Mouse (Mus musculus) lung, embryonic 15.5 days (tissue): Measurements from ENCODE around the gene Hap1. TPM values are rescaled to one million over a fixed set of nuclear protein-coding genes. Genes with fewer than 3 reads are reported as not detected.
A peak's percentile ranks its signal among the peaks of the same experiment; 100 is the strongest.
"Not testable (repeated sequence)": the region's sequence is repeated elsewhere in the genome, so short reads cannot be mapped to it uniquely, and the experiment has no call there.

Source experiments
- ATAC-seq: fragments of 200-750 bp; cut with Nextera tagmentation; 2 replicates; pipeline ENCODE4 v1.8.0; 2017; ENCODE audit warnings: moderate number of reproducible peaks, borderline replicate concordance; ENCODE audit not compliant: low FRiP score, low TSS enrichment; ENCODE audit errors: extremely low read depth
- H3K27ac ChIP-seq: fragments of 300-500 bp; sonication (generic); 2 replicates; pipeline ENCODE4 v1.5.1; 2015; ENCODE audit warnings: moderate library complexity, mild to moderate bottlenecking, inconsistent platforms
- H3K27me3 ChIP-seq: fragments of 300-500 bp; sonication (generic); 2 replicates; pipeline ENCODE4 v1.6.1; 2015; ENCODE audit warnings: inconsistent platforms
- H3K36me3 ChIP-seq: fragments of 300-500 bp; sonication (generic); 2 replicates; pipeline ENCODE4 v1.6.1; 2015; ENCODE audit warnings: inconsistent platforms
- H3K4me1 ChIP-seq: fragments of 300-500 bp; sonication (generic); 2 replicates; pipeline ENCODE4 v1.6.1; 2015; ENCODE audit warnings: inconsistent platforms
- H3K4me2 ChIP-seq: fragments of 300-500 bp; sonication (generic); 2 replicates; pipeline ENCODE4 v1.6.1; 2015; ENCODE audit warnings: inconsistent platforms, mild to moderate bottlenecking, moderate library complexity
- H3K4me3 ChIP-seq: fragments of 300-500 bp; sonication (generic); 2 replicates; pipeline ENCODE4 v1.5.1; 2015; ENCODE audit warnings: mild to moderate bottlenecking, inconsistent platforms
- H3K9ac ChIP-seq: fragments of 300-500 bp; sonication (generic); 2 replicates; pipeline ENCODE4 v1.6.1; 2015; ENCODE audit warnings: inconsistent platforms
- H3K9me3 ChIP-seq: fragments of 300-500 bp; sonication (generic); 2 replicates; pipeline ENCODE4 v1.6.1; 2016; ENCODE audit warnings: inconsistent platforms
- WGBS: fragments of 180-500 bp; shearing (Covaris S2); methylation state at CpG from one replicate; pipeline ENCODE4 v1.1.7; 2015; 5-methylcytosine and 5-hydroxymethylcytosine counted together
- polyA plus RNA-seq: library from polyadenylated mRNA; unstranded; fragments of >200 nt; fragmentation: Nextera tagmentation; extraction: Ambion mirVana; gene quantifications from 2 replicates; pipeline ENCODE4 v1.2.1, GENCODE M21; 2015

Hap1 gene
- polyA plus RNA-seq, 1 experiment from 2014 or later: 20.7 TPM

DNA sequence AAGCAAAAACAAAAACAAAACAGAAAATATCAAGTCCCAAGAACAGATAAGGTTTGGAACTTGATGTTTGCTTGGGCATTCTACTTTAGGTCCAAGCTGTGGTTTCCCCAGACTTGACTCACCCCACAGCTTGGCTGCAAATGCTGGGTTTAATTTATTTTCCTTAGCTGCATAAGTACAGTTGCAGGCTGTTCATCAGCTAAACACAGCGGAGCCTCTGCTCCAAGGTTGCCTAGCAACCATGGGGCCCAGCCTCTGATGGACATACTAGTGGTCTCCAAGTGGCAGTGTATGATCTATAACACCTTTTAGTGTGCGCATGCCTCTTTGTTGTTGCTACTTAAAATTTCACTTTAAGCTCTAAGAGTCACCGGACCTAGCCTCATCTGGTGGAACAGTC, 20.2 kb downstream of the Hap1 start:
- H3K27ac ChIP-seq: no peak overlapping the region
- 27% methylated on average over 3 of the region's 3 CpGs for WGBS
- ATAC-seq: no peak

DNA sequence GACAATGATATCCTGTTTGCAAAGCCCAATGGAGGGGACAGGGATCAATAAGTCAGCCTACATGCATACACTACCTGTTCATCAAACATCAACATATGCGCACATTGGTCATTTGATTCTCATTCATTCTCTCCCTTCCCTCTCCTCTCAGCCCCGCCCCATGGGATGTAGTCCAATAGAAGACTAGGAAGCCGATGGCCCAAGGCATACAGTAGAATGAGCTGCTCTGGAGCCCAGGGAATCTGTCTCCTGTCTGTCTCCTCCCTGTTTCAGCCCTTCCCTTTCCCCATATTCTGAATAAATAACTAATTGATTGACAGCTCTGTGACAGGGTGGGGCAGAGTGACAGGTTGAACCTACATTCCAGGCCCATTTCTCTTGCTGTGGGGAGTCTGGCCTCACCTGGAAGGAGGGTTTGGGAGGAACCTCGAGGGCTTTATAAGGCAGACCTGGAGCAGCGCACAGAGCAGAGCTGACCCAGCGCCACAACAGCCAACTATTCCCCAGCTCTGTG, 21.9 kb downstream of the Hap1 start, which contains the start of gene Gast:
Gene Gast (plus strand): TSS at position 464 of the 514 bp plus-strand sequence.
- Histone ChIP-seq H3K4me3 (no peak within 1 kb of the TSS), H3K27me3 (no peaks in the 10 kb centered on the region), H3K4me2 (no peak within 1 kb of the TSS), H3K9me3 (no peaks in the 10 kb centered on the region), H3K36me3 (no peaks in the 10 kb centered on the region), H3K4me1 (peaks cover 4% of the 10 kb centered on the region; the same call in 1 of the 2 replicates), H3K27ac (no peak within 1 kb of the TSS), H3K9ac (no peak within 1 kb of the TSS)
- WGBS: 79% methylated on average over 6 of the region's 6 CpGs
- ATAC-seq: no peak

More for the DNA sequence above, 20.2 kb downstream of the Hap1 start:
- peaks cover 4% of the 10 kb centered on the region; the same call in 1 of the 2 replicates for H3K4me1 ChIP-seq
- H3K27me3 ChIP-seq: no peaks in the 10 kb centered on the region
- no peak overlapping the region for H3K4me2 ChIP-seq
- H3K9me3 ChIP-seq: no peaks in the 10 kb centered on the region
- no peak overlapping the region for H3K9ac ChIP-seq
- H3K36me3 ChIP-seq: no peaks in the 10 kb centered on the region
- no peak overlapping the region for H3K4me3 ChIP-seq

GRCm38 (mm10) chr11:100332766-100333515, 23.0 kb downstream of the Hap1 start:
- 55% methylated on average over 9 of the region's 9 CpGs for WGBS
- no peak overlapping the region for H3K27ac ChIP-seq
- peaks cover 4% of the 10 kb centered on the region; the same call in 1 of the 2 replicates for H3K4me1 ChIP-seq
- H3K9me3 ChIP-seq: no peaks in the 10 kb centered on the region
- ATAC-seq: no peak
- no peaks in the 10 kb centered on the region for H3K36me3 ChIP-seq
- no peak overlapping the region for H3K9ac ChIP-seq
- H3K4me3 ChIP-seq: no peak overlapping the region
- H3K27me3 ChIP-seq: no peaks in the 10 kb centered on the region
- no peak overlapping the region for H3K4me2 ChIP-seq

GRCm38 (mm10) chr11:100330816-100331375, 25.0 kb downstream of the Hap1 start:
- not testable (repeated sequence) for ATAC-seq, H3K4me3 ChIP-seq, H3K36me3 ChIP-seq, H3K9ac ChIP-seq, H3K4me1 ChIP-seq, H3K4me2 ChIP-seq, H3K27me3 ChIP-seq, H3K27ac ChIP-seq, H3K9me3 ChIP-seq
- 39% methylated on average over 8 of the region's 8 CpGs for WGBS

- Histone ChIP-seq H3K36me3 (no peaks in the 10 kb centered on the region), H3K4me2 (no peak overlapping the region), H3K9me3 (no peaks in the 10 kb centered on the region), H3K27ac (no peak overlapping the region), H3K4me3 (no peak overlapping the region), H3K4me1 (no peaks in the 10 kb centered on the region), H3K27me3 (no peaks in the 10 kb centered on the region), H3K9ac (no peak overlapping the region)
- WGBS: 50% methylated on average over 16 of the region's 16 CpGs
- no peak for ATAC-seq
Measured at GRCm38 (mm10) chr11:100330235-100330634, 25.7 kb downstream of the Hap1 start.

- H3K4me1 ChIP-seq: no peaks in the 10 kb centered on the region
- 76% methylated on average over 6 of the region's 6 CpGs for WGBS
- no peaks in the 10 kb centered on the region for H3K9me3 ChIP-seq
- H3K9ac ChIP-seq: no peak overlapping the region
- H3K4me2 ChIP-seq: no peak overlapping the region
- no peak for ATAC-seq
- no peak overlapping the region for H3K4me3 ChIP-seq
- no peaks in the 10 kb centered on the region for H3K27me3 ChIP-seq
- H3K36me3 ChIP-seq: peaks cover under 1% of the 10 kb centered on the region; the same call in 1 of the 2 replicates
- H3K27ac ChIP-seq: no peak overlapping the region
Measured at GRCm38 (mm10) chr11:100327761-100328160, 28.2 kb downstream of the Hap1 start.

GRCm38 (mm10) chr11:100327316-100327715, 28.6 kb downstream of the Hap1 start:
- H3K4me2 ChIP-seq: no peak overlapping the region
- H3K27ac ChIP-seq: no peak overlapping the region
- H3K27me3 ChIP-seq: no peaks in the 10 kb centered on the region
- H3K4me3 ChIP-seq: no peak overlapping the region
- peaks cover 4% of the 10 kb centered on the region for H3K36me3 ChIP-seq
- ATAC-seq: no peak
- 55% methylated on average over 11 of the region's 11 CpGs for WGBS
- no peaks in the 10 kb centered on the region for H3K4me1 ChIP-seq
- H3K9me3 ChIP-seq: no peaks in the 10 kb centered on the region
- no peak overlapping the region for H3K9ac ChIP-seq

DNA sequence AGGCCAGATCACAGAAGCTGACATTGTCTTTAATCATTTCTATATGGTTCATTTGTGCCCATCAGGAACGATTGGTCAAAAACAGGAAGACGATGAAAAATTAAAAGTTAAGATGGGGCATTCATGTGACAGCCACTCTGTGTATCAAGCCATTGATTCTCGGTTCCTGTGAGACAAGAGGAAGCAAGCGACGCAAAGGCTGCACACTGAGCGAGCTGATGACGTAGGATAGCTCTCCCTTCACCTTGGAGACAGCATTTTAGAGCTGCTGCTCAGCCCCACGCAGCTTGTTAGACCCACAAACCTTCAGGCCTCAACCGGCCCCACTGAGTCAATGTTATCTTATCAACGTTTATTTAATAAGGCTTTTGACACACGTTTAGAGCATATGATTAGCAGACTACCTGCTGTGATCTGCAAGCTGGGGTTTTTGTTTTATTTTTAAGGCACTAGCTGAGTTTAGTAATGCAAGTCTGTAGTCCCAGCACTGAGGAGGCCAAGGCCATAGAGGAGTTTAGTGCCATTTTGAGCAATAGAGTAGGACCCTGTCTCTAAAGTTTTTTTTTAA, 30.8 kb downstream of the Hap1 start:
- 55% methylated on average over 11 of the region's 11 CpGs for WGBS
- ATAC-seq: no peak
- Histone ChIP-seq H3K27ac (no peak overlapping the region), H3K9ac (no peak overlapping the region), H3K36me3 (peaks cover 19% of the 10 kb centered on the region), H3K4me2 (no peak overlapping the region), H3K27me3 (no peaks in the 10 kb centered on the region), H3K4me3 (no peak overlapping the region), H3K4me1 (peaks cover 4% of the 10 kb centered on the region; the same call in 1 of the 2 replicates), H3K9me3 (no peaks in the 10 kb centered on the region)

GRCm38 (mm10) chr11:100323578-100323977, 32.4 kb downstream of the Hap1 start:
- Histone ChIP-seq H3K27me3 (no peaks in the 10 kb centered on the region), H3K4me2 (no peak overlapping the region), H3K4me1 (peaks cover 4% of the 10 kb centered on the region; the same call in 1 of the 2 replicates), H3K36me3 (peaks cover 19% of the 10 kb centered on the region), H3K27ac (no peak overlapping the region), H3K9me3 (no peaks in the 10 kb centered on the region), H3K4me3 (no peak overlapping the region), H3K9ac (no peak overlapping the region)
- ATAC-seq: no peak
- 23% methylated on average over 3 of the region's 3 CpGs for WGBS

DNA sequence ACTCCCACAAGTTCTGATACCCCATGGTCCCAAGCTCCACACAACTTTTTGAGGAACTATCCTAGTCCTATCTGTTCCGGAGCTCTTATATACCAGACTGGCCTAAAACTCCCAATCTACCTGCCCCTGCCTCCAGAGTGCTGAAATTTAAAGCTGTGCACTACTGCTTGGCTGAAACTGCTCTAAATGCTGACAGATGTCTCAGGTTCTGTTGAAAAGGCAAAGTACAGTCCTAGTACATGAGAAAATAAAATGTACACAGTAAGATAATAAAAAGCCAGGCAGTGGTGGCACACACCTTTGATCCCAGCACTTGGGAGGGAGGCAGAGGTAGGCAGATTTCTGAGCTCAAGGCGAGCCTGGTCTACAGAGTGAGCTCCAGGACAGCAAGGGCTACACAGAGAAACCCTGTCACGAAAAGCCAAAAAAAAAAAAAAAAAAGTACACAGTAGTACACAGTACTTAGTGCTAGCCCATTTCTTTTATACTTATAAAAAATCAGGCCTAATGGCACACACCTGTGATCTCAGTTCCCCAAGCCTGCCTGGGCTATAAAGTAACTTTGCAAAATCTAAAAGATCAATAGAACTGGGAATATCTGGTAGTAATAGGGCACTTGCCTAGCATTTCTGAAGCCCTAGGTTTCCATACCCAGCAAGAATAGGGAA, 33.2 kb downstream of the Hap1 start:
- H3K27me3 ChIP-seq: no peaks in the 10 kb centered on the region
- H3K4me3 ChIP-seq: no peak overlapping the region
- H3K4me1 ChIP-seq: peaks cover 4% of the 10 kb centered on the region; the same call in 1 of the 2 replicates
- H3K4me2 ChIP-seq: no peak overlapping the region
- H3K9me3 ChIP-seq: no peaks in the 10 kb centered on the region
- WGBS: 65% methylated on average over 3 of the region's 3 CpGs
- no peak overlapping the region for H3K27ac ChIP-seq
- peaks cover 19% of the 10 kb centered on the region for H3K36me3 ChIP-seq
- no peak overlapping the region for H3K9ac ChIP-seq
- ATAC-seq: no peak

- Histone ChIP-seq H3K4me2 (peak overlapping the region; percentile 16; the same call in 1 of the 2 replicates), H3K36me3 (peaks cover 19% of the 10 kb centered on the region)
- H3K9ac ChIP-seq, H3K4me1 ChIP-seq, H3K4me3 ChIP-seq, ATAC-seq, H3K27me3 ChIP-seq, H3K9me3 ChIP-seq, H3K27ac ChIP-seq: not testable (repeated sequence)
- WGBS: 77% methylated on average over 7 of the region's 7 CpGs
Measured at GRCm38 (mm10) chr11:100321479-100322305, 34.2 kb downstream of the Hap1 start.
